Mouse (Mus musculus): ENCODE measurements around the gene Prr12.

- no peak for TF ChIP-seq CTCF (IDR thresholded peaks at IDR 0.05; ENCODE audit: extremely low read depth, insufficient read length, insufficient replicate concordance, low read depth, low read length)
- peak; percentile 64; the same call in 1 of the 2 replicates for TF ChIP-seq POLR2A (IDR thresholded peaks at IDR 0.05; ENCODE audit: low read depth, low read length)
These were observed 8.9 kb upstream of the Prr12 start for GRCm38 (mm10) chr7:45061532-45062075.
